Mouse (Mus musculus) heart, adult 2 months (tissue): ENCODE measurements around the gene Pdzd8. TPM values are rescaled to one million over a fixed set of nuclear protein-coding genes. Genes with fewer than 3 reads are reported as not detected.
A peak's percentile ranks its signal among the peaks of the same experiment; 100 is the strongest.

Experiments
- DNase-seq, 2 experiments: peaks; one replicate each; pipeline ENCODE4 v3.0.0; 2021
- H3K27ac ChIP-seq: fragments of 200-600 bp; 2 replicates; pipeline ENCODE4 v1.8.1; 2022
- H3K27me3 ChIP-seq: fragments of 200-500 bp; 2 replicates; pipeline ENCODE4 v1.6.1; 2012; ENCODE audit warnings: mild to moderate bottlenecking, low read length, inconsistent platforms, mixed read lengths; ENCODE audit not compliant: control insufficient read depth, insufficient read depth
- H3K36me3 ChIP-seq: fragments of 200-500 bp; 2 replicates; pipeline ENCODE4 v1.6.1; 2012; ENCODE audit warnings: low read length, inconsistent platforms; ENCODE audit not compliant: control insufficient read depth, insufficient read depth
- H3K4me1 ChIP-seq: fragments of 200-500 bp; 2 replicates; pipeline ENCODE4 v1.6.1; 2011; ENCODE audit warnings: low read length; ENCODE audit not compliant: control insufficient read depth, insufficient read depth
- H3K4me3 ChIP-seq: fragments of 200-600 bp; 2 replicates; pipeline ENCODE4 v1.8.1; 2022
- H3K79me2 ChIP-seq: fragments of 200-500 bp; replicated peaks from 2 replicates; pipeline ENCODE4 v1.6.1; 2012; ENCODE audit warnings: mild to moderate bottlenecking, inconsistent platforms, low read length, moderate library complexity, mixed read lengths; ENCODE audit not compliant: control insufficient read depth, insufficient read depth
- H3K9ac ChIP-seq: fragments of 200-500 bp; 2 replicates; pipeline ENCODE4 v1.6.1; 2012; ENCODE audit warnings: low read depth, mild to moderate bottlenecking, control low read depth, inconsistent platforms, low read length, mixed read lengths
- CTCF ChIP-seq: fragments of 200-600 bp; IDR thresholded peaks from 2 replicates; pipeline ENCODE4 v1.8.1; 2022; ENCODE audit warnings: antibody characterized with exemption, mild to moderate bottlenecking, moderate library complexity
- EP300 ChIP-seq: fragments of 200-500 bp; IDR thresholded peaks from 2 replicates; pipeline ENCODE4 v1.6.1; 2011; ENCODE audit warnings: low read depth, low read length, control low read depth; ENCODE audit not compliant: insufficient read depth
- POLR2A ChIP-seq: fragments of 200-500 bp; IDR thresholded peaks from 2 replicates; pipeline ENCODE4 v1.6.1; 2011; ENCODE audit warnings: mild to moderate bottlenecking, low read depth, low read length, control low read depth; ENCODE audit not compliant: insufficient read depth
- WGBS: fragments of 180-500 bp; shearing (Covaris S2); methylation state at CpG from one replicate; pipeline ENCODE4 v1.1.7; 2018; 5-methylcytosine and 5-hydroxymethylcytosine counted together
- intact Hi-C: fragments of 180-260 bp; cut with DNase I; formaldehyde crosslinking; loops from one replicate; pipeline ENCODE4 v1.15.1; 2025
- polyA plus RNA-seq: library from polyadenylated mRNA; depleted of rRNA; stranded (reverse); fragments of >200 nt; gene quantifications from 2 replicates; pipeline ENCODE4 v1.2.3, GENCODE M21; 2012
- total RNA-seq, 2 experiments: library from RNA; stranded (reverse); gene quantifications; 2 replicates each; pipeline ENCODE4 v1.2.3; 2021

Pdzd8 gene
- total and polyA plus RNA-seq, 3 experiments, result 3.6 to 26.3 (median 23.1) TPM

GRCm38 (mm10) chr19:59316571-59316970 lies 29.0 kb downstream of the Pdzd8 start:
- intact Hi-C loops, result loop anchor here (1.0 kb wide), 1 partner anchor 77 kb away; no protein-coding TSS in a partner anchor
- Histone ChIP-seq H3K79me2 (peaks cover 5% of the 10 kb centered on the region), H3K27me3 (no peaks in the 10 kb centered on the region), H3K4me1 (no peaks in the 10 kb centered on the region), H3K36me3 (peaks cover 2% of the 10 kb centered on the region; the same call in 1 of the 2 replicates), H3K27ac (no peak overlapping the region), H3K9ac (no peak overlapping the region), H3K4me3 (no peak overlapping the region)
- TF ChIP-seq CTCF (peak; percentile 78), EP300 (0 out of 2 replicates have a peak, but pooled peaks have one; percentile 28), POLR2A (no peak)
- no peak for DNase-seq

- peaks cover 5% of the 10 kb centered on the region for H3K79me2 ChIP-seq
- H3K36me3 ChIP-seq, result peaks cover 5% of the 10 kb centered on the region
- H3K27me3 ChIP-seq, result no peaks in the 10 kb centered on the region
- no peak for DNase-seq
- no peaks in the 10 kb centered on the region for H3K4me1 ChIP-seq
- H3K4me3 ChIP-seq, result no peak overlapping the region
- no peak overlapping the region for H3K9ac ChIP-seq
- H3K27ac ChIP-seq, result no peak overlapping the region
- intact Hi-C loops, result no loop called here
- peak; percentile 52 for TF ChIP-seq CTCF
- TF ChIP-seq POLR2A, result no peak
These were observed 30.3 kb downstream of the Pdzd8 start for GRCm38 (mm10) chr19:59315308-59315707.

- Histone ChIP-seq H3K4me1 (no peaks in the 10 kb centered on the region; the same call in 1 of the 2 replicates), H3K4me3 (no peak overlapping the region), H3K27ac (no peak overlapping the region), H3K27me3 (no peaks in the 10 kb centered on the region), H3K36me3 (no peaks in the 10 kb centered on the region), H3K9ac (no peak overlapping the region), H3K79me2 (no peaks in the 10 kb centered on the region)
- WGBS, result 70% methylated on average over 5 of the region's 5 CpGs
- no peak for TF ChIP-seq CTCF
- TF ChIP-seq EP300, result no peak
- TF ChIP-seq POLR2A, result no peak
- intact Hi-C loops, result no loop called here
- no peak for DNase-seq
These were observed 53.3 kb downstream of the Pdzd8 start for GRCm38 (mm10) chr19:59292183-59292839.

- intact Hi-C loops, result no loop called here
- no peak for TF ChIP-seq EP300
- no peak for TF ChIP-seq CTCF
- H3K27me3 ChIP-seq, result no peaks in the 10 kb centered on the region
- no peaks in the 10 kb centered on the region for H3K79me2 ChIP-seq
- DNase-seq, result no peak
- H3K9ac ChIP-seq, result no peak overlapping the region
- H3K4me3 ChIP-seq, result no peak overlapping the region
- WGBS, result 66% methylated on average over 6 of the region's 6 CpGs
- H3K36me3 ChIP-seq, result no peaks in the 10 kb centered on the region
- H3K4me1 ChIP-seq, result no peaks in the 10 kb centered on the region; the same call in 1 of the 2 replicates
- H3K27ac ChIP-seq, result no peak overlapping the region
These were observed 55.8 kb downstream of the Pdzd8 start for GRCm38 (mm10) chr19:59289811-59290210.

GRCm38 (mm10) chr19:59289042-59289441 lies 56.5 kb downstream of the Pdzd8 start:
- H3K36me3 ChIP-seq, result no peaks in the 10 kb centered on the region
- no peak overlapping the region for H3K27ac ChIP-seq
- no peaks in the 10 kb centered on the region for H3K27me3 ChIP-seq
- no peaks in the 10 kb centered on the region for H3K79me2 ChIP-seq
- no peaks in the 10 kb centered on the region; the same call in 1 of the 2 replicates for H3K4me1 ChIP-seq
- H3K4me3 ChIP-seq, result no peak overlapping the region
- DNase-seq, result no peak
- no peak for TF ChIP-seq CTCF
- TF ChIP-seq POLR2A, result no peak
- TF ChIP-seq EP300, result no peak
- H3K9ac ChIP-seq, result no peak overlapping the region
- intact Hi-C loops, result no loop called here

GRCm38 (mm10) chr19:59282001-59282400 lies 63.6 kb downstream of the Pdzd8 start:
- no peak overlapping the region for H3K9ac ChIP-seq
- intact Hi-C loops, result no loop called here
- H3K4me1 ChIP-seq, result no peaks in the 10 kb centered on the region
- TF ChIP-seq POLR2A (no peak), EP300 (no peak), CTCF (no peak)
- DNase-seq, result no peak
- no peaks in the 10 kb centered on the region for H3K36me3 ChIP-seq
- no peaks in the 10 kb centered on the region for H3K27me3 ChIP-seq
- H3K79me2 ChIP-seq, result no peaks in the 10 kb centered on the region
- 79% methylated on average over 3 of the region's 3 CpGs for WGBS
- H3K4me3 ChIP-seq, result no peak overlapping the region
- no peak overlapping the region for H3K27ac ChIP-seq
